Mouse (Mus musculus) midbrain, embryonic 13.5 days (tissue): Measurements from ENCODE around the gene Dhx15. TPM values are rescaled to one million over a fixed set of nuclear protein-coding genes. Genes with fewer than 3 reads are reported as not detected.

ENCODE experiments used
- ATAC-seq: fragments of 200-750 bp; cut with Nextera tagmentation; 2 replicates; pipeline ENCODE4 v1.8.0; 2017; ENCODE audit warnings: mild to moderate bottlenecking, moderate TSS enrichment, moderate library complexity
- H3K27ac ChIP-seq: fragments of 300-500 bp; sonication (generic); 2 replicates; pipeline ENCODE4 v1.5.1; 2015; ENCODE audit warnings: inconsistent platforms, mild to moderate bottlenecking, moderate library complexity
- H3K27me3 ChIP-seq: fragments of 300-500 bp; sonication (generic); 2 replicates; pipeline ENCODE4 v1.6.1; 2015; ENCODE audit warnings: mild to moderate bottlenecking, inconsistent platforms
- H3K36me3 ChIP-seq: fragments of 300-500 bp; sonication (generic); 2 replicates; pipeline ENCODE4 v1.6.1; 2015; ENCODE audit warnings: mild to moderate bottlenecking, inconsistent platforms
- H3K4me1 ChIP-seq: fragments of 300-500 bp; sonication (generic); replicated peaks from 2 replicates; pipeline ENCODE4 v1.6.1; 2015; ENCODE audit warnings: inconsistent platforms
- H3K4me2 ChIP-seq: fragments of 300-500 bp; sonication (generic); replicated peaks from 2 replicates; pipeline ENCODE4 v1.6.1; 2015; ENCODE audit warnings: moderate library complexity, mild to moderate bottlenecking, inconsistent platforms
- H3K4me3 ChIP-seq: fragments of 300-500 bp; sonication (generic); replicated peaks from 2 replicates; pipeline ENCODE4 v1.5.1; 2015; ENCODE audit warnings: mild to moderate bottlenecking, inconsistent platforms
- H3K9ac ChIP-seq: fragments of 300-500 bp; sonication (generic); replicated peaks from 2 replicates; pipeline ENCODE4 v1.6.1; 2015; ENCODE audit warnings: mild to moderate bottlenecking, inconsistent platforms
- H3K9me3 ChIP-seq: fragments of 300-500 bp; sonication (generic); 2 replicates; pipeline ENCODE4 v1.6.1; 2016; ENCODE audit warnings: mild to moderate bottlenecking, inconsistent platforms
- WGBS: fragments of 180-500 bp; shearing (Covaris S2); methylation state at CpG from one replicate; pipeline ENCODE4 v1.1.7; 2015; 5-methylcytosine and 5-hydroxymethylcytosine counted together
- microRNA-seq: library from miRNA; unstranded; fragments of <30 nt; microRNA quantifications from one replicate; pipeline ENCODE4, GENCODE M21; 2016
- polyA plus RNA-seq: library from polyadenylated mRNA; unstranded; fragments of >200 nt; fragmentation: Nextera tagmentation; extraction: Ambion mirVana; gene quantifications from 2 replicates; pipeline ENCODE4 v1.2.1, GENCODE M21; 2015

Gene Dhx15
- polyA plus RNA-seq, 1 experiment from 2014 or later = 164 TPM

DNA sequence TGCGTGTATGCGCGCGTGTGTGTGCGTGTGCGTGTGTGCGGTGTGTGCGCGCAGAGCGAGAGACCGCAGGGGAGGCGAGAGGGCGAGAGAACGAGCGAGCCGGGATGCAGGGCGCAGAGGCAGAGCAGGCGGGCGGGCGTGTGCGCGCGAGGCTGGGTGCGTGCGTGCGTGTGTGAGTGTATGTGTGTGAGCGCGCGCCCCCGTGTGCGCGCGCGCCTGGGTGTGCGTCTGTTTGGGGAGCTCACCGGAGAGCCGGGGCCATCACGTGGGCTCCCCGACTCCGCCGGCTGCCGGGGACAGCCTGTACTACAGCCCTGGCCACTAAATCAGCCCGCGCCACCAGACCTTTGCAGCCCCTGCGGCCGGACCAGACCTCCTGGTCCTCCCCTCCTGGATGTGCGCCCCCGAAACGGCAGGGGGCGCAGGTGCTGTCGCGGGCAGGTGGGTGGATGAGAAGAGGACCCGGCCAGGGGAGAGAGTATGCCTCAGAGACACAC, 74.4 kb downstream of the Dhx15 start:
- H3K4me2 ChIP-seq = peak overlapping the region; percentile 100
- WGBS = 0% methylated on average over 42 of the region's 53 CpGs
- peak overlapping the region; percentile 75 for H3K27ac ChIP-seq
- peaks cover 54% of the 10 kb centered on the region for H3K27me3 ChIP-seq
- no peaks in the 10 kb centered on the region for H3K36me3 ChIP-seq
- H3K4me1 ChIP-seq = peaks cover 39% of the 10 kb centered on the region
- peak overlapping the region; percentile 69 for H3K4me3 ChIP-seq
- H3K9ac ChIP-seq = peak overlapping the region; percentile 74
- peak; percentile 91 for ATAC-seq
- H3K9me3 ChIP-seq = no peaks in the 10 kb centered on the region

GRCm38 (mm10) chr5:52114751-52115451, 75.4 kb downstream of the Dhx15 start:
- Histone ChIP-seq H3K36me3 (no peaks in the 10 kb centered on the region), H3K27me3 (peaks cover 64% of the 10 kb centered on the region), H3K9ac (peak overlapping the region; percentile 74), H3K4me1 (peaks cover 40% of the 10 kb centered on the region), H3K4me2 (peak overlapping the region; percentile 100), H3K9me3 (no peaks in the 10 kb centered on the region), H3K4me3 (peak overlapping the region; percentile 69), H3K27ac (no peak overlapping the region)
- peak; percentile 21; the same call in 1 of the 2 replicates for ATAC-seq
- WGBS = under 1% methylated on average over 48 of the region's 48 CpGs

DNA sequence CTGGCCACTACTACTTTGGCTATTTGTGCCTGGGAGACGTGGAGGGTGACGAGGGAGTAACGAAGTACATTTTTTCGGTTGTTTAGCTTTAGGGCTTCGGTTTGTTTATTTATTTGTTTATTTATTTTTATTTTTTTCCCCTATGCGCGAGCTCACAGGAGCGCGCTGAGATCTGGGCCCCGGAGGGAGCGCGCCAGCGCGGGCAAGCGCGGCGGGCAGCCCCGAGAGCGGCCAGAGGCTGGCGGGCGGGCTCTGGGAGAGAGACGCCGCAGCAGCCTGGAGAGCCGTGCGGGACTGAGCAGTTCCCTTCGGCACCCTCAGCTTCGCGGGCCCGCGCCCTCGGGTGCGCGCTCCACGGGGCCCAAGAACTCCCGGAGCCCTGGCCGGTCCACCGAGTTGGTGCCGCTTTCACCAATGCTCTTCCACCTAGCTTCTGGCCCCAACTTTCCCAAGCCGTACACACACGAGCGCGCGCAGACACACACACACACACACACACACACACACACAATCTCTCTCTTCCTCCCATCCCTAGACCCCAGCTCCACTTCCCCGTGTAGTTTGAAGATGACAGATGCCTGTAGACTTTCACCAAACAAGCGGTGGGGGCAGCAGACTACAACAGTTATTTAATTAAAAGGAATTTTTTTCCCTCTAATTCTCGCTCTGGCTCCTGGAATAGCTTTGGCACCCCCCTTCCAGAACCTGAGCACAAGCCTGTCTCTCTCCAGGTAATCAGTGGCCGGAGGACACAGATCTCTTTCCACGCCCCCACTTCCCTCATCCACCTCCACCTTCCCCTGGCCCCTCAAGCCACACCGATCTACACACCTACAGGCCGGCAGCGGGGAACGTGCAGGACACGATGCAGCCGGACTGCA, 76.2 kb downstream of the Dhx15 start:
- H3K9me3 ChIP-seq = no peaks in the 10 kb centered on the region
- H3K4me3 ChIP-seq = peak overlapping the region; percentile 69
- H3K4me1 ChIP-seq = peaks cover 40% of the 10 kb centered on the region
- peaks cover 69% of the 10 kb centered on the region for H3K27me3 ChIP-seq
- peak overlapping the region; percentile 100 for H3K4me2 ChIP-seq
- under 1% methylated on average over 53 of the region's 54 CpGs for WGBS
- peak; percentile 24 for ATAC-seq
- no peak overlapping the region for H3K27ac ChIP-seq
- no peaks in the 10 kb centered on the region for H3K36me3 ChIP-seq
- peak overlapping the region; percentile 74 for H3K9ac ChIP-seq

GRCm38 (mm10) chr5:52112953-52113841, 77.1 kb downstream of the Dhx15 start:
- peak overlapping the region; percentile 69 for H3K4me3 ChIP-seq
- peak overlapping the region; percentile 74 for H3K9ac ChIP-seq
- peak overlapping the region; percentile 100 for H3K4me2 ChIP-seq
- H3K4me1 ChIP-seq = peaks cover 40% of the 10 kb centered on the region
- ATAC-seq = 0 out of 2 replicates have a peak, but pooled peaks have one; percentile 5
- WGBS = under 1% methylated on average over 73 of the region's 73 CpGs
- no peaks in the 10 kb centered on the region for H3K36me3 ChIP-seq
- H3K9me3 ChIP-seq = no peaks in the 10 kb centered on the region
- no peak overlapping the region for H3K27ac ChIP-seq
- peaks cover 65% of the 10 kb centered on the region for H3K27me3 ChIP-seq

DNA sequence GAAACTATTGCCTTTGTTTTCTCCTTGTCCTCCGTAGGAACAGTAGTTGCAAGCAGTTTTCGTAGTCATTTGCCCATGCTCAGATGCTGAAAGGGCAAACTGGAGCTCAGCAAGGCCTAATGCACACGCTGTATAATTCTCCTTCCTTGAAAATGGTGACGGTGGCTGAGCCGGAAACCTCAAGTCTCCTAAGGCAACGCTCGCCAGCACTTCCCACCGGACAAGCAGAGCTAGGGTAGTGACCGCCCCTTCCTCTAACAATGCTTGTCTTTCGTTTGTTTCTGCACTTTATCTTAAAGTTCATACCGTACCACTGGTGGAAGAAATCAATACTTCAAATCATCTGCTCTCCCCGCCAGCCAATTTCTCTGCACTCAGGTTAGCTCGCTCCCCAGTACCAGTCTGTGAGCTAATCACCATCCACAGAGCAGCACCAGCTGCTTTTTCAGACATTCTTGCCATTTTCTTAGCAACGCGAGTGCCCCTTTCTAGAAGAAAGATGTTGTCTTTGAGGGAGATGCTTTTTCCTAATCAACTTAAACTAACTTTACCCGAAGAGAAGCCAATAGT, 78.0 kb downstream of the Dhx15 start:
- 4% methylated on average over 16 of the region's 16 CpGs for WGBS
- H3K9ac ChIP-seq = peak overlapping the region; percentile 74
- H3K27me3 ChIP-seq = peaks cover 58% of the 10 kb centered on the region
- H3K36me3 ChIP-seq = no peaks in the 10 kb centered on the region
- no peak for ATAC-seq
- H3K4me3 ChIP-seq = peak overlapping the region; percentile 69
- peak overlapping the region; percentile 100 for H3K4me2 ChIP-seq
- no peak overlapping the region for H3K27ac ChIP-seq
- H3K9me3 ChIP-seq = no peaks in the 10 kb centered on the region
- H3K4me1 ChIP-seq = peaks cover 40% of the 10 kb centered on the region

DNA sequence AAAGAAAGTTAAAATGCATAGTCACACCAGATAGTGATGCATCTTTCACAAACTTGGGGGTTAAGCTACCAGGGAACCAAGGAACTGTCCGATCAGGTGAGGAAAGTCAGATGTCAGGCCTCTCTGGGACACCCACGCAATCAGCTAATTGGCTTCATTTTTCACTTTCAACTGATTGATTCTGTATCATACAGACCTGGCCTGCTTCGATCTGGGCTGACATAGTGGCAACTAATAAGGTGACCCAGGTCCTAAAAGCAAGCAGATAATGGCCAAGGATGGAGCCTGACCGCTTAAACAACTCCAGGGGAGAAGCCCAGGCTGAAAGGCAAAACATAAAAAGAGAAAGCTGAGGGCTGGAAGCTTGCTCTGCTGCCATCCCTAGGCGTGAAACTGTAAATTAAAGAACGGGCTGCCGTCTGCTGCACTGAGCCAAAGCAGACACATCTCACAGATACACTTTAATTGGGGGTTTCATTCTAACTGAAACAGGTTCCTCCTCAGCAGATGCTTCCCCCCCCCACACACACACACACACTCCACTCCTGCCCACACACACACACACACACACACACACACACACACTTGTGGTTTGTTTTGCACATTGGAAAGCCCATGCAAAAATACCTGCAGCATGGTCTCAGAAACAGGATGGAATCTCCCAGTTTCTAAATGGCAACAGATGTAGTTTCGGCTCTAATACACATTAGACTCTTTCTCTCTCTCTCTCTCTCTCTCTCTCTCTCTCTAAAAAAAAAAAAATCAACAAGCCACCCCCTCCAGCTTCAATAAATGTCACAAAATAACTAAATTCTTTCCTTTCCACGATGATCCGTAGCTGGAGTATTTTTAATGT, 79.3 kb downstream of the Dhx15 start:
- Histone ChIP-seq H3K9ac (no peak overlapping the region), H3K4me1 (peaks cover 35% of the 10 kb centered on the region), H3K4me2 (no peak overlapping the region), H3K27me3 (peaks cover 54% of the 10 kb centered on the region), H3K9me3 (no peaks in the 10 kb centered on the region), H3K4me3 (no peak overlapping the region), H3K36me3 (no peaks in the 10 kb centered on the region), H3K27ac (no peak overlapping the region)
- ATAC-seq = no peak
- WGBS = 60% methylated on average over 10 of the region's 10 CpGs

Small RNAs within 50 kb of the gene (microRNA-seq; reads per million reads assigned to microRNA genes)
- gene Mir6417 = not detected

Other genes with a start within 250 kb of the Dhx15 start
- 0.50 and 0.52 TPM in 2 replicates for gene Sod3, start 173.3 kb upstream of the Dhx15 start, polyA plus RNA-seq